Mouse (Mus musculus) telencephalon, adult 2 months (tissue): ENCODE measurements around the gene Cbln3.

ENCODE experiments used
- DNase-seq: peaks from one replicate; pipeline ENCODE4 v3.0.0-alpha.2; 2011; ENCODE audit warnings: low read depth, low spot score

Cbln3 gene

GRCm38 (mm10) chr14:55880982-55881381, 3.2 kb downstream of the Cbln3 start:
- no peak for DNase-seq

- peak; percentile 63 for DNase-seq
Measured at GRCm38 (mm10) chr14:55879623-55880022, 4.6 kb downstream of the Cbln3 start.

- no peak for DNase-seq
Measured at GRCm38 (mm10) chr14:55878316-55878940, 5.8 kb downstream of the Cbln3 start.

GRCm38 (mm10) chr14:55877469-55878315, 6.5 kb downstream of the Cbln3 start:
- DNase-seq, result no peak

GRCm38 (mm10) chr14:55873714-55874683, 10.2 kb downstream of the Cbln3 start:
- DNase-seq, result no peak

GRCm38 (mm10) chr14:55873242-55873713, 10.9 kb downstream of the Cbln3 start:
- no peak for DNase-seq

- DNase-seq, result no peak
Measured at GRCm38 (mm10) chr14:55872551-55872950, 11.6 kb downstream of the Cbln3 start.

GRCm38 (mm10) chr14:55872039-55872438, 12.2 kb downstream of the Cbln3 start:
- no peak for DNase-seq

GRCm38 (mm10) chr14:55869538-55869937, 14.7 kb downstream of the Cbln3 start:
- no peak for DNase-seq

GRCm38 (mm10) chr14:55868230-55869026, 15.8 kb downstream of the Cbln3 start:
- DNase-seq, result no peak

- no peak for DNase-seq
Measured at GRCm38 (mm10) chr14:55866962-55867361, 17.2 kb downstream of the Cbln3 start.

GRCm38 (mm10) chr14:55863773-55864172, 20.4 kb downstream of the Cbln3 start:
- no peak for DNase-seq

- DNase-seq, result no peak
Measured at GRCm38 (mm10) chr14:55862970-55863369, 21.2 kb downstream of the Cbln3 start.

- no peak for DNase-seq
Measured at GRCm38 (mm10) chr14:55862186-55862585, 22.0 kb downstream of the Cbln3 start.

GRCm38 (mm10) chr14:55857588-55857987, 26.6 kb downstream of the Cbln3 start:
- no peak for DNase-seq

- no peak for DNase-seq
Measured at GRCm38 (mm10) chr14:55855101-55855561, 29.1 kb downstream of the Cbln3 start.

- DNase-seq, result no peak
Measured at GRCm38 (mm10) chr14:55854406-55855100, 29.6 kb downstream of the Cbln3 start.

- DNase-seq, result no peak
Measured at GRCm38 (mm10) chr14:55853621-55854285, 30.4 kb downstream of the Cbln3 start, which contains the start of gene Nynrin. TSS of gene Nynrin (plus strand) at chr14:55854010.
